In the genomic region with DNA sequence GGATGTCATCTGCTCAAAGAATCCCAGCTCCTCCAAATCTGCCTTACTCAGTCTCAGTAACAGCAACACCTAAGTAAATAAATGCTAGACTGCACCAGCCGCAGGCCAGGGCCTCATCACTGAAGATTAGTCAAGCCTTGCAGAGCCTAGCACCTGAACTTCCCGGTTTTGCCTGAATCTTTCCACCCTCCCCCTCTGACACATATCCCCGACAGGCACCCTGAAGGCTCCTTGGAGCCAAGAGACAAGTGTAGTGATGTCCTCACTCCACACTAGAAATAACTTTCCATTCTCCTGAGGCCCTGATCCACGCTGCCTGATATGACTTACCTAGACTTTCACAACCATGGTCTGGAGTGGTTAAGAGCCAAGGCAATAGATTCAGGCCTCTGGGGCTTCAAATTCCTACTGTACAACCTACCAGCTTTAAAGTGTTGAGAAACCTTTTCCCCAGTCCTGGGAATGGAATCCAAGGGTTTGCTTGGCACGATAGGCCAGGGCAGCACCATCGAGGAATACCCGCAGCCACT, we compare ENCODE assay signal across 11 mouse cellular contexts. TPM values are rescaled to one million over a fixed set of nuclear protein-coding genes. Genes with fewer than 3 reads are reported as not detected.
"Had no signal": no experiment of that assay in that cellular context is flagged by ENCODE, and none has a peak within 500 bp of the region (broad histone marks: within the 10 kb centered on the region; RNA-seq: fewer than 3 reads in every experiment).

No protein-coding gene starts in this region.

- DNase-seq: kidney, postnatal 10 days; kidney, postnatal 36 days; left cerebral cortex, postnatal 4 days; liver, postnatal 0 days; lung, embryonic 14.5 days; right cerebral cortex, adult 18-20 months; right cerebral cortex, postnatal 14 days; right cerebral cortex, postnatal 4 days; thymus, postnatal 25 days had no signal

RNA-seq across cellular contexts. Expression of a gene that starts 21.7 kb away (rescaled TPM):
- total RNA-seq: megakaryocyte, adult 5-6 weeks had no signal
- polyA plus RNA-seq: macrophage had no signal
